Mouse (Mus musculus) ES-E14 (cell line): ENCODE measurements around the gene Rnf141.

Experiments used
- CHD2 ChIP-seq: IDR thresholded peaks from 2 replicates; pipeline ENCODE4 v1.6.1; 2014; ENCODE audit warnings: mild to moderate bottlenecking, low read depth, low read length, inconsistent platforms
- HCFC1 ChIP-seq: IDR thresholded peaks from 2 replicates; pipeline ENCODE4 v1.6.1; 2012; ENCODE audit warnings: low read length, inconsistent platforms, borderline replicate concordance; ENCODE audit not compliant: insufficient read depth
- ZC3H11A ChIP-seq: IDR thresholded peaks from 2 replicates; pipeline ENCODE4 v1.6.1; 2012; ENCODE audit warnings: low read depth, mild to moderate bottlenecking, inconsistent platforms, low read length, borderline replicate concordance
- ZNF384 ChIP-seq: IDR thresholded peaks from 2 replicates; pipeline ENCODE4 v1.6.1; 2012; ENCODE audit warnings: low read depth, low read length, inconsistent platforms

DNA sequence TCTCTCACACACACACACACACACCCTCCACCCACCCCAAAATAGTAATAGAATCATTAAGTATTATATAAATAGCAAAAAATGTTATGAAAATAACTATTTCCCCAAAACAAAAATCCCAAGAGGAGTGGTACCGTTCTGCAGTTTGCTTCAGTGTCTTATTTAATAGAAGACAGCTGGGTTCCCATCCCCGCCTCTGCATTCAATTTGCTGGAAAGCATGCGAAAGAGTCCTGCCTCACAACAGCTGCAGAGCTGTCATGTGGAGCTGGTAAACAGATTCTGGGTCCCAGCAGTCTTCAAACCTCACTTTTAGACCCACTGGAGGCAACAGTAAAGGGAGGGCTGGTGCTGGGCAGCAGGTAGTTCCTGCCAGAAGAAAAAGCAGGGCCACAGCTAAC, 35.3 kb downstream of the Rnf141 start:
- TF ChIP-seq CHD2 (no peak), ZNF384 (no peak), ZC3H11A (no peak), HCFC1 (no peak)
